Mouse (Mus musculus) forebrain, postnatal 0 days (tissue): ENCODE results near the gene Map2. TPM values are rescaled to one million over a fixed set of nuclear protein-coding genes. Genes with fewer than 3 reads are reported as not detected.
A peak's percentile ranks its signal among the peaks of the same experiment; 100 is the strongest.

Experiments
- ATAC-seq: fragments of 200-750 bp; cut with Nextera tagmentation; 2 replicates; pipeline ENCODE4 v1.8.0; 2017; ENCODE audit warnings: mild to moderate bottlenecking, moderate library complexity
- DNase-seq: peaks from one replicate; pipeline ENCODE4 v3.0.0-alpha.2; 2015
- H3K27ac ChIP-seq: fragments of 300-500 bp; sonication (generic); 2 replicates; pipeline ENCODE4 v1.5.1; 2014; ENCODE audit warnings: low read depth, mild to moderate bottlenecking, antibody characterized with exemption, low read length, moderate library complexity, mixed read lengths
- H3K27me3 ChIP-seq: fragments of 300-500 bp; sonication (generic); 2 replicates; pipeline ENCODE4 v1.6.1; 2014; ENCODE audit warnings: mild to moderate bottlenecking, low read length, mixed read lengths; ENCODE audit not compliant: insufficient read depth
- H3K36me3 ChIP-seq: fragments of 300-500 bp; sonication (generic); 2 replicates; pipeline ENCODE4 v1.6.1; 2014; ENCODE audit warnings: mild to moderate bottlenecking, moderate library complexity; ENCODE audit not compliant: insufficient read depth
- H3K4me1 ChIP-seq: fragments of 300-500 bp; sonication (generic); 2 replicates; pipeline ENCODE4 v1.6.1; 2014; ENCODE audit warnings: antibody characterized with exemption; ENCODE audit not compliant: insufficient read depth
- H3K4me2 ChIP-seq: fragments of 300-500 bp; sonication (generic); 2 replicates; pipeline ENCODE4 v1.6.1; 2014; ENCODE audit warnings: low read depth, mild to moderate bottlenecking, moderate library complexity
- H3K4me3 ChIP-seq: fragments of 300-500 bp; sonication (generic); 2 replicates; pipeline ENCODE4 v1.5.1; 2014; ENCODE audit warnings: low read depth, low read length, mixed read lengths
- H3K9ac ChIP-seq: fragments of 300-500 bp; sonication (generic); 2 replicates; pipeline ENCODE4 v1.6.1; 2014; ENCODE audit warnings: mild to moderate bottlenecking
- H3K9me3 ChIP-seq: fragments of 300-500 bp; sonication (generic); 2 replicates; pipeline ENCODE4 v1.6.1; 2016; ENCODE audit warnings: low read length
- CTCF ChIP-seq: sonication (generic); IDR thresholded peaks from 2 replicates; pipeline ENCODE4 v1.5.1; 2016; ENCODE audit warnings: antibody characterized with exemption, control low read depth, low read depth
- WGBS: fragments of 180-500 bp; shearing (Covaris S2); extraction: QIAGEN DNeasy Blood & Tissue Kit; methylation state at CpG from one replicate; pipeline ENCODE4 v1.1.7; 2014; 5-methylcytosine and 5-hydroxymethylcytosine counted together
- polyA plus RNA-seq: library from polyadenylated mRNA; unstranded; fragments of >200 nt; fragmentation: Nextera tagmentation; extraction: Ambion mirVana; gene quantifications from 2 replicates; pipeline ENCODE4 v1.2.1, GENCODE M21; 2015
- total RNA-seq: library from RNA; depleted of rRNA; stranded (reverse); fragments of >200 nt; gene quantifications from 2 replicates; pipeline ENCODE4 v1.2.3, GENCODE M21; 2014

The Map2 gene
- total and polyA plus RNA-seq, 2 experiments from 2014 or later: 291 to 1,278 TPM

DNA sequence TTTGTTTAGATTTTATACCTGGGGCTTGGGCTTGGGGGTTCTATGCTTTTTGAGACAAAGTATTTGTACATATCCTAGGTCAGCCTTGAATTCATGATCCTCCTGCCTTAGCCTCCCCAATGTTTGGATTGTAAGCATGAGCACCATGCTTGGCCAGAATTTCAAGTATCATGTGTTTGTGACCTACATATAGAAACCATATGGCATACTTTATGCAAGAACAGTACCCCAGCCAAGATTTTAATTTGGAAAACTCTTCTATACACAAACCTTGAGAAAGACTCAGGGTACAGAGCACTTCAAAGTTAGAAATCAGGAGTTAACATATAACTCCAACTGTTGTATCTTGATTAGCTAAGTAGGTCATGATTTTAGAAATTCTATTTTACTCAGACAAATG is 243.3 kb downstream of the Map2 start:
- Histone ChIP-seq H3K9ac (no peak overlapping the region), H3K27ac (no peak overlapping the region), H3K9me3 (no peaks in the 10 kb centered on the region), H3K36me3 (peaks cover 50% of the 10 kb centered on the region), H3K4me1 (no peaks in the 10 kb centered on the region), H3K4me2 (no peak overlapping the region), H3K4me3 (no peak overlapping the region), H3K27me3 (no peaks in the 10 kb centered on the region)
- DNase-seq (no peak), ATAC-seq (peak; percentile 23; the same call in 1 of the 2 replicates)
- no peak for TF ChIP-seq CTCF

GRCm38 (mm10) chr1:66426073-66426472 is 251.0 kb downstream of the Map2 start:
- no peak for TF ChIP-seq CTCF
- no peak overlapping the region for H3K9ac ChIP-seq
- no peaks in the 10 kb centered on the region for H3K9me3 ChIP-seq
- 93% methylated on average over 5 of the region's 5 CpGs for WGBS
- peaks cover 53% of the 10 kb centered on the region for H3K36me3 ChIP-seq
- H3K27me3 ChIP-seq: no peaks in the 10 kb centered on the region
- no peak overlapping the region for H3K4me2 ChIP-seq
- DNase-seq: no peak
- ATAC-seq: no peak
- H3K4me3 ChIP-seq: no peak overlapping the region
- no peaks in the 10 kb centered on the region for H3K4me1 ChIP-seq
- no peak overlapping the region for H3K27ac ChIP-seq

GRCm38 (mm10) chr1:66430962-66431361 is 255.9 kb downstream of the Map2 start:
- Histone ChIP-seq H3K4me2 (no peak overlapping the region), H3K4me1 (no peaks in the 10 kb centered on the region), H3K27ac (no peak overlapping the region), H3K27me3 (no peaks in the 10 kb centered on the region), H3K4me3 (no peak overlapping the region), H3K36me3 (peaks cover 38% of the 10 kb centered on the region), H3K9me3 (no peaks in the 10 kb centered on the region), H3K9ac (no peak overlapping the region)
- DNase-seq (peak; percentile 0), ATAC-seq (peak; percentile 40)
- no peak for TF ChIP-seq CTCF

DNA sequence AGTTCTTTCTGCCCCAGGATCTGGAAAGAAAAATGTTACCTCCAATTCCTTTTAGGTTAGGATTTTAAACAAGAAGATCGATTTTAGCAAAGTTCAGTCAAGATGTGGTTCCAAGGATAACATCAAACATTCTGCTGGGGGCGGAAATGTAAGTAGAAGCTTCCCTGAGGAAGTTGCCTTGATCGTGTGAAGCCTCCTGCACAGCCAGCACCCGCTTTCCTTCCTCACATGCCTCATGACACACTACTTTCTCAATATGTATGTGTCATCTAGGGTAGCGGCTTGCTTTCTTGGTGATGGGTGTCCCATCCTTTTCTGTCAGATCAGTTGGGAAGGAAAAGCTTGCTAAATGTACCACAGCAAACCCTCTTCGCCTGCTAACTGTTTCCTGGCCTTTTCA is 256.4 kb downstream of the Map2 start:
- Histone ChIP-seq H3K9me3 (no peaks in the 10 kb centered on the region), H3K4me1 (no peaks in the 10 kb centered on the region), H3K36me3 (peaks cover 35% of the 10 kb centered on the region), H3K4me3 (no peak overlapping the region), H3K9ac (no peak overlapping the region), H3K4me2 (no peak overlapping the region), H3K27ac (no peak overlapping the region), H3K27me3 (no peaks in the 10 kb centered on the region)
- ATAC-seq (no peak), DNase-seq (no peak)
- WGBS: 92% methylated on average over 6 of the region's 6 CpGs
- TF ChIP-seq CTCF: no peak

DNA sequence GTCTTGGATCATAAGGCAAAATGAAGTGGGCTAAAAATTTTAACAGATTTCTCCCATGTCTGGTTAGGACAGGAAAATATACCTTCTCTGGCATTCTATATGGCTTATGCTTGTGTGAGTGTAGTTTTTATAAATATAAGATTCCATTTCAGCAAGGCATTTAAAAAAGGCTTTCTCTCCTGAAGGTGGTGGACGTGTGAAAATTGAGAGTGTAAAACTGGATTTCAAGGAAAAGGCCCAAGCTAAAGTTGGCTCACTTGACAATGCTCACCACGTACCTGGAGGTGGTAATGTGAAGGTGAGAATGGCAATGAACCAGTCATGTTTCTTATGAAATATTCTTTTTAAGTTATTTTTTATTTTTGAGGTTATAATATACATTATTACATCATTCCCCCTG is 263.0 kb downstream of the Map2 start:
- 81% methylated on average over 2 of the region's 2 CpGs for WGBS
- TF ChIP-seq CTCF: no peak

DNA sequence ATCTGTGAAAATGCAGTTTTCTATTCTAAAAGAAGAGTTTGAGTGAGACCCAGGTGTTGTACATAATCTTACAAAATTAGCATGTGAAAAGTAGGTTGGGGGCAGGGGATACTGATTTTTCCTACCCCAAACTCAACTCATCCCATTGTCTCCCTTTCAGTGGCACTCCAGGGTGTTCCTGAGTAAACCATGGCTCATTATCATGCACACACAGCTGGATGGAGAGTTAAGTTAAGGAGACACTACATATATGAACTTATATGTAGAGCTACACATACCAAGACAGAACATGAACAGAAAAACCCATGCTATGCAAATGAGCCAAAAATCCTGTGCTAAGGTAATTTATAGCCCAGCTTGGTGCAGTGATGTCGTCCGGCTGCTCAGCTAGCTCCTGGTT is 267.8 kb downstream of the Map2 start:
- Histone ChIP-seq H3K4me2 (no peak overlapping the region), H3K4me1 (no peaks in the 10 kb centered on the region), H3K27ac (no peak overlapping the region), H3K9ac (no peak overlapping the region), H3K9me3 (no peaks in the 10 kb centered on the region), H3K27me3 (no peaks in the 10 kb centered on the region), H3K4me3 (no peak overlapping the region), H3K36me3 (peaks cover 40% of the 10 kb centered on the region)
- DNase-seq: no peak
- TF ChIP-seq CTCF: no peak
- WGBS: 81% methylated on average over 2 of the region's 2 CpGs
- no peak for ATAC-seq

More for the DNA sequence above, 263.0 kb downstream of the Map2 start:
- H3K4me3 ChIP-seq: no peak overlapping the region
- ATAC-seq: no peak
- H3K36me3 ChIP-seq: peaks cover 46% of the 10 kb centered on the region
- no peaks in the 10 kb centered on the region for H3K4me1 ChIP-seq
- DNase-seq: no peak
- no peaks in the 10 kb centered on the region for H3K9me3 ChIP-seq
- H3K27me3 ChIP-seq: no peaks in the 10 kb centered on the region
- H3K4me2 ChIP-seq: no peak overlapping the region
- H3K9ac ChIP-seq: no peak overlapping the region
- no peak overlapping the region for H3K27ac ChIP-seq

DNA sequence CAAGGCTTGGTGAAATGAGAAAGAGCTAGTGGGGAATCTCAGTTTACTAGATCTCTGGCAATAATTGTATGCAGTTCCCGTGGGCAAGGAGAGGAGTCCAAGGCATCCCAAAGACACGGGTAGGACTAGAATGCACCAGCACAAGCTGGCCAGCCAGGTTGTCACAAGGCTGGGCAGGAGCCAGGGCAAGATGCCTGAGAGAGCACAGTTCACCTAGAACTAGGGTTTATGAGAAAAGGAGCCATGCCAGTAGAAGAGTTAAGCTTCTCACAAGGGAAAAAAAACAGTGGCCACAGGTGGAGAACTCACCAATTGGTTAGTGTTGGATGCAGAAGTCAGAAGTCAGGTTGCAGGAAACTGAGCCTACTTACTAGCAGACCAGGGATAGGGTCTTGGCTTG is 274.4 kb downstream of the Map2 start:
- Histone ChIP-seq H3K27me3 (no peaks in the 10 kb centered on the region), H3K36me3 (no peaks in the 10 kb centered on the region), H3K9ac (no peak overlapping the region), H3K27ac (no peak overlapping the region), H3K4me2 (no peak overlapping the region), H3K4me1 (no peaks in the 10 kb centered on the region), H3K4me3 (no peak overlapping the region), H3K9me3 (no peaks in the 10 kb centered on the region)
- DNase-seq (no peak), ATAC-seq (no peak)
- 57% methylated on average over 2 of the region's 2 CpGs for WGBS
- no peak for TF ChIP-seq CTCF

DNA sequence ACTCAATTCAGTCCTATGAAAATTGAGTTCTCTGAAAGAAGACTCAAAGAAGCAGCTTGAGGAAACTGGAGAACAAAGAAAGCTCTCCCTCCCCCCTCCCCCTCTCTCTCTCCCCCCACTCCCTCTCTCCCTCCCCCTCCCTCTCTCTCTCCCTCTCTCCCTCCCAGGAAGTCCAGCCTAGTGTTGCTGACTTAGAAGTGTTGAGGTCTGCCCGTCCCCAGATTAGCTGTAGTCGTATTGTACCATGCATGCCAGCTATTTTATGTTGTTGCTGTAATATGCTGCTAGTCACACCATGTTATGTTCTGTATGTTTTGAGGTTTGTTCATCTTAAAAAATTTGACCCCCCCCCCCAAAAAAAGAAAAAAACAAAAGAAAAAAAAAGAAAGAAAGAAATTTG is 281.5 kb downstream of the Map2 start:
- H3K4me1 ChIP-seq: no peaks in the 10 kb centered on the region
- WGBS: 14% methylated on average over 2 of the region's 2 CpGs
- H3K4me3 ChIP-seq: no peak overlapping the region
- DNase-seq (no peak), ATAC-seq (no peak)
- no peaks in the 10 kb centered on the region for H3K36me3 ChIP-seq
- no peak overlapping the region for H3K9ac ChIP-seq
- H3K27me3 ChIP-seq: no peaks in the 10 kb centered on the region
- no peak overlapping the region for H3K4me2 ChIP-seq
- H3K27ac ChIP-seq: no peak overlapping the region
- no peaks in the 10 kb centered on the region for H3K9me3 ChIP-seq
- TF ChIP-seq CTCF: no peak
